Mouse (Mus musculus) MEL (cell line): ENCODE results near the gene Ankra2. TPM values are rescaled to one million over a fixed set of nuclear protein-coding genes. Genes with fewer than 3 reads are reported as not detected.

ENCODE experiments used
- DNase-seq: peaks from one replicate; pipeline ENCODE4 v3.0.0; 2011; ENCODE audit warnings: low read depth, low spot score
- H3K27ac ChIP-seq: 2 replicates; pipeline ENCODE4 v1.5.1; 2012; ENCODE audit warnings: low read depth, mild to moderate bottlenecking, control low read depth, low read length, moderate library complexity; ENCODE audit not compliant: control insufficient read depth
- H3K27me3 ChIP-seq, 2 experiments: fragments of 150-350 bp in 1 of 2; sonication (generic) in 1 of 2; 2 replicates each; pipeline ENCODE4 v1.6.1; 2012; ENCODE audit warnings: low read length in 2 of 2, mild to moderate bottlenecking in 2 of 2, improper control_type of control experiment in 1 of 2, moderate library complexity in 1 of 2; ENCODE audit not compliant: insufficient read depth in 2 of 2, control insufficient read depth in 1 of 2
- H3K36me3 ChIP-seq, 2 experiments: 2 replicates each; pipeline ENCODE4 v1.6.1; 2012 to 2014; ENCODE audit warnings: low read length in 2 of 2, improper control_type of control experiment in 1 of 2, inconsistent platforms in 1 of 2, mild to moderate bottlenecking in 1 of 2; ENCODE audit not compliant: insufficient read depth in 2 of 2, control insufficient read depth in 1 of 2
- H3K4me1 ChIP-seq, 2 experiments: fragments of 150-350 bp in 1 of 2; sonication (generic) in 1 of 2; 2 replicates each; pipeline ENCODE4 v1.6.1; 2012; ENCODE audit warnings: low read length in 2 of 2, improper control_type of control experiment in 1 of 2, mild to moderate bottlenecking in 1 of 2; ENCODE audit not compliant: insufficient read depth in 2 of 2, control insufficient read depth in 1 of 2
- H3K4me3 ChIP-seq, 2 experiments: fragments of 150-350 bp in 1 of 2; sonication (generic) in 1 of 2; 2 replicates each; pipeline ENCODE4 v1.5.1; 2012; ENCODE audit warnings: low read depth in 2 of 2, low read length in 2 of 2, mild to moderate bottlenecking in 2 of 2, moderate library complexity in 2 of 2, control low read depth in 1 of 2, improper control_type of control experiment in 1 of 2; ENCODE audit not compliant: control insufficient read depth in 1 of 2, insufficient read depth in 1 of 2
- H3K79me2 ChIP-seq: 2 replicates; pipeline ENCODE4 v1.6.1; 2012; ENCODE audit warnings: mild to moderate bottlenecking, low read length, moderate library complexity; ENCODE audit not compliant: control insufficient read depth, poor library complexity, insufficient read depth
- H3K9ac ChIP-seq: 2 replicates; pipeline ENCODE4 v1.6.1; 2012; ENCODE audit warnings: low read depth, mild to moderate bottlenecking, control low read depth, low read length, moderate library complexity; ENCODE audit not compliant: control insufficient read depth, poor library complexity, severe bottlenecking
- H3K9me3 ChIP-seq: fragments of 150-350 bp; sonication (generic); replicated peaks from 2 replicates; pipeline ENCODE4 v1.6.1; 2012; ENCODE audit warnings: mild to moderate bottlenecking, low read length, improper control_type of control experiment, moderate library complexity; ENCODE audit not compliant: insufficient read depth
- BHLHE40 ChIP-seq: IDR thresholded peaks from 2 replicates; pipeline ENCODE4 v1.6.1; 2012; ENCODE audit warnings: low read depth, mild to moderate bottlenecking, inconsistent platforms, low read length, improper control_type of control experiment, borderline replicate concordance
- CHD1 ChIP-seq: IDR thresholded peaks from 2 replicates; pipeline ENCODE4 v1.6.1; 2012; ENCODE audit warnings: low read depth, mild to moderate bottlenecking, inconsistent platforms, low read length, improper control_type of control experiment
- CTCF ChIP-seq, 3 experiments: IDR thresholded peaks in 2 of 3; conservative IDR thresholded peaks in 1 of 3; 2 replicates each; pipeline ENCODE4 v1.5.1; 2011 to 2012; ENCODE audit warnings: low read length in 3 of 3, low read depth in 2 of 3, mild to moderate bottlenecking in 2 of 3, improper control_type of control experiment in 1 of 3, inconsistent platforms in 1 of 3, mixed read lengths in 1 of 3, moderate library complexity in 1 of 3; ENCODE audit not compliant: control insufficient read depth in 1 of 3, insufficient read depth in 1 of 3, poor library complexity in 1 of 3, severe bottlenecking in 1 of 3
- E2F4 ChIP-seq: IDR thresholded peaks from 2 replicates; pipeline ENCODE4 v1.6.1; 2011; ENCODE audit warnings: low read depth, low read length, improper control_type of control experiment, borderline replicate concordance
- ELF1 ChIP-seq: IDR thresholded peaks from 2 replicates; pipeline ENCODE4 v1.6.1; 2014; ENCODE audit warnings: low read depth, mild to moderate bottlenecking, inconsistent platforms, low read length, improper control_type of control experiment, moderate library complexity
- ETS1 ChIP-seq: IDR thresholded peaks from 2 replicates; pipeline ENCODE4 v1.6.1; 2012; ENCODE audit warnings: low read depth, mild to moderate bottlenecking, inconsistent platforms, low read length, improper control_type of control experiment, moderate library complexity
- GATA1 ChIP-seq: IDR thresholded peaks from 2 replicates; pipeline ENCODE4 v1.6.1; 2011; ENCODE audit warnings: low read depth, low read length, improper control_type of control experiment
- HCFC1 ChIP-seq: IDR thresholded peaks from 2 replicates; pipeline ENCODE4 v1.6.1; 2012; ENCODE audit warnings: low read depth, mild to moderate bottlenecking, inconsistent platforms, low read length, improper control_type of control experiment, moderate library complexity
- JUND ChIP-seq: IDR thresholded peaks from 2 replicates; pipeline ENCODE4 v1.6.1; 2011; ENCODE audit warnings: low read depth, mild to moderate bottlenecking, improper control_type of control experiment, low read length
- KAT2A ChIP-seq: conservative IDR thresholded peaks from 2 replicates; pipeline ENCODE4 v1.6.1; 2012; ENCODE audit warnings: low read depth, low read length, improper control_type of control experiment, inconsistent platforms
- MAFK ChIP-seq: IDR thresholded peaks from 2 replicates; pipeline ENCODE4 v1.6.1; 2011; ENCODE audit warnings: low read depth, mild to moderate bottlenecking, low read length, improper control_type of control experiment, borderline replicate concordance
- MAX ChIP-seq: IDR thresholded peaks from 2 replicates; pipeline ENCODE4 v1.6.1; 2011; ENCODE audit warnings: low read length, improper control_type of control experiment
- MYC ChIP-seq: IDR thresholded peaks from 2 replicates; pipeline ENCODE4 v1.6.1; 2011; ENCODE audit warnings: low read depth, mild to moderate bottlenecking, low read length, improper control_type of control experiment, moderate library complexity
- NELFE ChIP-seq: IDR thresholded peaks from 2 replicates; pipeline ENCODE4 v1.6.1; 2011; ENCODE audit warnings: low read depth, low read length, improper control_type of control experiment
- NRF1 ChIP-seq: IDR thresholded peaks from 2 replicates; pipeline ENCODE4 v1.6.1; 2014; ENCODE audit warnings: low read depth, mild to moderate bottlenecking, inconsistent platforms, low read length, improper control_type of control experiment, moderate library complexity; ENCODE audit not compliant: poor library complexity, insufficient read depth, severe bottlenecking
- RAD21 ChIP-seq: IDR thresholded peaks from 2 replicates; pipeline ENCODE4 v1.6.1; 2011; ENCODE audit warnings: mild to moderate bottlenecking, low read depth, low read length, improper control_type of control experiment
- RCOR1 ChIP-seq: IDR thresholded peaks from 2 replicates; pipeline ENCODE4 v1.6.1; 2012; ENCODE audit warnings: low read depth, mild to moderate bottlenecking, inconsistent platforms, low read length, improper control_type of control experiment
- SIN3A ChIP-seq: IDR thresholded peaks from 2 replicates; pipeline ENCODE4 v1.6.1; 2012; ENCODE audit warnings: low read length, improper control_type of control experiment, inconsistent platforms
- SMC3 ChIP-seq: IDR thresholded peaks from 2 replicates; pipeline ENCODE4 v1.6.1; 2011; ENCODE audit warnings: low read depth, low read length, improper control_type of control experiment
- TAL1 ChIP-seq: IDR thresholded peaks from 2 replicates; pipeline ENCODE4 v1.6.1; 2012; ENCODE audit warnings: mild to moderate bottlenecking, inconsistent platforms, low read length, moderate library complexity, mixed read lengths
- TCF12 ChIP-seq: IDR thresholded peaks from 2 replicates; pipeline ENCODE4 v1.6.1; 2014; ENCODE audit warnings: low read depth, mild to moderate bottlenecking, inconsistent platforms, low read length, improper control_type of control experiment, moderate library complexity
- UBTF ChIP-seq: IDR thresholded peaks from 2 replicates; pipeline ENCODE4 v1.6.1; 2012; ENCODE audit warnings: low read depth, mild to moderate bottlenecking, inconsistent platforms, low read length, improper control_type of control experiment, moderate library complexity, borderline replicate concordance; ENCODE audit not compliant: insufficient read depth
- USF1 ChIP-seq: IDR thresholded peaks from 2 replicates; pipeline ENCODE4 v1.6.1; 2014; ENCODE audit warnings: low read depth, mild to moderate bottlenecking, inconsistent platforms, low read length, improper control_type of control experiment, moderate library complexity
- USF2 ChIP-seq, 2 experiments: IDR thresholded peaks; 2 replicates each; pipeline ENCODE4 v1.6.1; 2011 to 2012; ENCODE audit warnings: improper control_type of control experiment in 2 of 2, low read length in 2 of 2, borderline replicate concordance in 1 of 2, inconsistent platforms in 1 of 2, low read depth in 1 of 2, mild to moderate bottlenecking in 1 of 2; ENCODE audit not compliant: insufficient read depth in 1 of 2
- ZC3H11A ChIP-seq: IDR thresholded peaks from 2 replicates; pipeline ENCODE4 v1.6.1; 2012; ENCODE audit warnings: low read depth, mild to moderate bottlenecking, inconsistent platforms, low read length, improper control_type of control experiment
- ZKSCAN1 ChIP-seq: IDR thresholded peaks from 2 replicates; pipeline ENCODE4 v1.6.1; 2012; ENCODE audit warnings: low read depth, mild to moderate bottlenecking, inconsistent platforms, low read length, improper control_type of control experiment, moderate library complexity
- ZNF384 ChIP-seq: IDR thresholded peaks from 2 replicates; pipeline ENCODE4 v1.6.1; 2012; ENCODE audit warnings: low read depth, mild to moderate bottlenecking, inconsistent platforms, low read length, improper control_type of control experiment
- polyA plus RNA-seq, 2 experiments: library from polyadenylated mRNA; stranded (reverse) in 1 of 2; unstranded in 1 of 2; fragments of >175 nt in 1 of 2; fragments of >200 nt in 1 of 2; gene quantifications; 2 replicates each; pipeline versions ENCODE4 v1.2.1 to v1.2.4; 2012; ENCODE audit warnings: low replicate concordance in 2 of 2, low read depth in 1 of 2; ENCODE audit not compliant: insufficient read length in 2 of 2, insufficient read depth in 1 of 2, missing spikeins in 1 of 2
- total RNA-seq: library from RNA; depleted of rRNA; stranded (reverse); fragments of 300-350 nt; gene quantifications from 2 replicates; pipeline ENCODE4 v1.2.3, GENCODE M21; 2012

Gene Ankra2
- total and polyA plus RNA-seq, 3 experiments, result 10.4 to 14.7 TPM; not detected in 1

DNA sequence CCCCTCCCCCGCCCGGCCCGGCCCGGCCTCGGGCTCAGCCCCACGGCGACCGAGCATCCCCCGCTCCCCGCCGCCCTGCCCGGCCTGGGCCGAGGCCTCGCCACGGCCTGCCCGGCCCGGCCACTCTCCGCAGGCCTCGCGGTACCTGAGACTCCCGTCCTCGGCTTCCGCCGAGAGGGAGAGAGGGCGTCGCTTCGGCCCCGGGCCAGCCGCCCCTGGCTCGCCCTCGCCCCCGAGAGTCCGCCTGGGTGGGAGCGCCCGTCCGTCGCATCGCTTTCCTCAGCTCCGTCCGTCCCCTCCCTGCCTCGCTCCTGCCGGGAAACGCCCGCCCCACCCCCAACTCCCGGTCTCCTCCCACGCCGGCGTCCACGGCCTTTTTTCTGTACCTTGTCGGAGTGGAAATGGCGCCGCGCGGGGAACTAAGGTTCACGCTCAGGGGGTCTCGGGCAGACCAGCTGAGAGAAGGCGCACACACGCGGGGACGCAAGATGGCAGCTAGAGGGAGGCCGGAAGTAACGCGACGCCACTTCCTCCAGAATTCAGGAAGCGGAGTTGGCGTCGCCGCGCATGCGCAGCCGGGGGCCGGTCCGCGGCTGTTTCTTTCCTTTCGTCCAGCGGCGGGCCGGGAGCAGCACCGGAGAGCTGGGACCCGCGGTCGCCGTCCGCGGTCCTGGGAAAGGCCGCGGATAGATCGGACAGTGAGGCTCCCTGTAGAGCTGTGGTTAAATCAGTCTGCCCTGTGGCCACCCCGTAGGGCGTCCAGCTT is 53.8 kb downstream of the Ankra2 start, which contains the start of gene Btf3 (continued):
- TF ChIP-seq TCF12 (peak; percentile 55), RCOR1 (no peak), RAD21 (no peak), CTCF (IDR thresholded peaks at IDR 0.05 in 2 of 3, conservative IDR thresholded peaks at IDR 0.05 in 1 of 3; ENCODE audit: control insufficient read depth in 1 of 3, insufficient read depth in 1 of 3, low read depth in 2 of 3, low read length in 3 of 3, poor library complexity in 1 of 3, severe bottlenecking in 1 of 3) (no peak), ELF1 (peak; percentile 81), SIN3A (peak; percentile 70), USF2 (IDR thresholded peaks at IDR 0.05; ENCODE audit: borderline replicate concordance in 1 of 2, insufficient read depth in 1 of 2, low read depth in 1 of 2, low read length in 2 of 2) (no peak), SMC3 (no peak), NELFE (peak; percentile 93), HCFC1 (peak; percentile 84), NRF1 (peak; percentile 87), UBTF (0 out of 2 replicates have a peak, but pooled peaks have one; percentile 33)

DNA sequence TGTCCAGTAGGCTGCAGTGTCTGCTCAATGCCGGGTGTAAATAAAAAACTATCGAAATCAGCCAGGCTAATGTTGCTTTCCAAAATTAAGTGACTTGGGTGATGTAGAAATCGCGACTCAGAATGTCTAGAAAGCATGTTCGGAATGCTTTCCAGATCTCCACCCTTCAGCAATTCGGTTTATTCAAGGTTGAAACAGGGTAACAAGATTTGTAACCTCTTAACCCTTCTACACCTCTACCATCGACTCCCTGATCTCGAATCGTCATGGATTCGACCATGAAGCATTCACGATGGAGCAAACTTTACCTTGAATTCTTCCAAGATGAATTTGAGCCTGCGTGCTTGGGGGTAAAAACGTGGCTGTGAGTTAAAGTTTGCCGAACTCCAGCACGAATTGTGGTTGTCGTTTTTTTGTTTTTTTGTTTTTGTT is 54.4 kb downstream of the Ankra2 start:
- TF ChIP-seq NRF1 (no peak), ZKSCAN1 (no peak), MAX (peak; percentile 44; the same call in 1 of the 2 replicates), E2F4 (no peak), KAT2A (no peak), ZC3H11A (no peak), SIN3A (no peak; the same call in 1 of the 2 replicates), NELFE (no peak), CHD1 (peak; percentile 49; the same call in 1 of the 2 replicates), BHLHE40 (no peak), MYC (peak; percentile 61), GATA1 (no peak), ETS1 (no peak), TCF12 (no peak), MAFK (no peak), JUND (no peak; the same call in 1 of the 2 replicates), USF1 (no peak), ELF1 (no peak), ZNF384 (no peak), TAL1 (no peak)
- peaks cover 9 to 19% of the 10 kb centered on the region in 2 experiments for H3K4me1 ChIP-seq
- no peaks in the 10 kb centered on the region for H3K27me3 ChIP-seq
- H3K36me3 ChIP-seq, result peaks cover 25 to 35% of the 10 kb centered on the region in 2 experiments
- H3K4me3 ChIP-seq, result peak overlapping the region; percentile 63 to 90
- DNase-seq, result no peak
- H3K79me2 ChIP-seq, result peaks cover 42% of the 10 kb centered on the region
- peak overlapping the region; percentile 98 for H3K9ac ChIP-seq
- no peaks in the 10 kb centered on the region for H3K9me3 ChIP-seq
- peak overlapping the region; percentile 80 for H3K27ac ChIP-seq
